Mouse (Mus musculus) urinary bladder, postnatal 10 days (tissue): ENCODE results near the gene Ush2a.

Source experiments
- DNase-seq: peaks from one replicate; pipeline ENCODE4 v3.0.0; 2022; ENCODE audit warnings: low spot score

Gene Ush2a

DNA sequence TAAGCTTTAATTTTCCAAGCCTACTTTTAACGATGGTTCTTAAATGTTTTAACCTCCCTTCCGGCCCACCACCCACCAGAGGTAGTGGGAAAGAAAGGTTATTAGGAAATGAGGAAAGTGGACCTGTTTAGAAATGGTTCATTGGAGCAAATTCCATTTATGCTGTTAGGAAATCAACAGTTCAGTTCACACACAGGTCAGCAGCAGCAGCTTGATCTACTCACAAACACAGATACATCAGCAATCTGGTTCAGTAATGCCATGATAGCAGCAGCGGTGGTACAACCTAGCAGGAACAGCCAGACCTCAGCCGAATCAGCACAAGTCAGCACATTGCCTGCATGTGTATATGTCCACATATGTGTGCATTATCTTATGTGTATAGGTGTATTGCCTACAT is 748.8 kb downstream of the Ush2a start:
- no peak for DNase-seq

DNA sequence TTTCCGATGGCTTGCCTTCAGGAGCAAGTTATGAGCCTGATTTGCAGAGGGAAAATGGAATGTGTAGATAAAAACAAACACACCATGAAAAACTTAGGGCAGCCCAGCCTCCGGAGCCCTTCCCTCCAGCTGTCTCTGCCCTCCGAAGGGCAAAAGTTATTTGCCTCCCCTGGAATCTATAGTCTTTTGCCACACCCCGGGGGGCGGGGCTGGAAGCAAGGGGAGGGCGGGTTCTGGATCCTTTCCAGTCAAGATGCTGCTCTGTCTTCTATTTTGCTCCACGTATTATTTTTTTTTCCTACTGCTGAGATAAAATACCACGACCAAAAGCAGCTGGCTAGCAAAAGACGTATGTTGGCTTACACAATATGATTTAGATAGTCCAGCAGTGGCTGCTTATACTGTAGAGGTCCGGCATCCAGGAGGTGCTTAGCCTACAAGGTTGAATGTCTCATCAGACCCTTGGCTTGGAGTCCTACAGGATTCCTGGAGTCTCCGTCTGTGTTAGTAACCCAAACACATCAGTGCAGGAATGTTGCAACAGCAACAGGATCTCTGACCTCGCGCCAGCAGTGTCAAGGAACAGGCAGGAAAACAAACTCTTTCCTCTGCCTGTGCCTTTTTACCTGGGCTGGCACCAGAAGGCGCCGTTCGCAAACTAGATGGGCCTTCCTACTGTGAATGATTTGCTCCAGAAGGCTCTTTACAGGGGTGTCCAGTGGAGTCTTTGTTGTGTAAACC is 751.2 kb downstream of the Ush2a start:
- no peak for DNase-seq

GRCm38 (mm10) chr1:189013587-189013921 is 751.7 kb downstream of the Ush2a start:
- no peak for DNase-seq
